Mouse (Mus musculus) liver, postnatal 0 days (tissue): ENCODE measurements around the gene Itpk1.

Experiments used
- CTCF ChIP-seq: sonication (generic); IDR thresholded peaks from 2 replicates; pipeline ENCODE4 v1.5.1; 2016; ENCODE audit warnings: antibody characterized with exemption, low read depth
- EP300 ChIP-seq: IDR thresholded peaks from 2 replicates; pipeline ENCODE4 v1.6.1; 2016; ENCODE audit warnings: antibody characterized with exemption, low read depth, mild to moderate bottlenecking

- TF ChIP-seq CTCF (peak; percentile 50), EP300 (no peak)
These were observed 106.2 kb downstream of the Itpk1 start for GRCm38 (mm10) chr12:102598535-102598934.
